Mouse (Mus musculus) adrenal gland, postnatal 14 days (tissue): Measurements from ENCODE around the gene Gm17359. TPM values are rescaled to one million over a fixed set of nuclear protein-coding genes. Genes with fewer than 3 reads are reported as not detected.

Experiments
- DNase-seq: peaks from one replicate; pipeline ENCODE4 v3.0.0; 2021; ENCODE audit warnings: mixed read lengths
- total RNA-seq: library from RNA; stranded (reverse); gene quantifications from 2 replicates; pipeline ENCODE4 v1.2.3, GENCODE M21; 2021

Gene Gm17359
- total RNA-seq, 1 experiment from 2014 or later: not detected

GRCm38 (mm10) chr3:79478400-79478799 is 141.9 kb downstream of the Gm17359 start:
- DNase-seq: no peak

- no peak for DNase-seq
These were observed 142.4 kb downstream of the Gm17359 start for GRCm38 (mm10) chr3:79478880-79479279.

- DNase-seq: no peak
These were observed 148.0 kb downstream of the Gm17359 start for GRCm38 (mm10) chr3:79484286-79485063.

GRCm38 (mm10) chr3:79488025-79488424 is 151.6 kb downstream of the Gm17359 start:
- no peak for DNase-seq

GRCm38 (mm10) chr3:79490102-79490501 is 153.6 kb downstream of the Gm17359 start:
- DNase-seq: no peak

- no peak for DNase-seq
These were observed 155.2 kb downstream of the Gm17359 start for GRCm38 (mm10) chr3:79491614-79492013.

- no peak for DNase-seq
These were observed 156.6 kb downstream of the Gm17359 start for GRCm38 (mm10) chr3:79493064-79493463.

- no peak for DNase-seq
These were observed 157.6 kb downstream of the Gm17359 start for GRCm38 (mm10) chr3:79494028-79494427.

- no peak for DNase-seq
These were observed 158.7 kb downstream of the Gm17359 start for GRCm38 (mm10) chr3:79495151-79495550.

GRCm38 (mm10) chr3:79496668-79497067 is 160.2 kb downstream of the Gm17359 start:
- DNase-seq: no peak

GRCm38 (mm10) chr3:79500279-79500678 is 163.8 kb downstream of the Gm17359 start:
- DNase-seq: no peak

- DNase-seq: no peak
These were observed 164.8 kb downstream of the Gm17359 start for GRCm38 (mm10) chr3:79501166-79501728.

Other genes with a start within 250 kb of the Gm17359 start
- 27.2 and 31.4 TPM in 2 replicates for gene Rapgef2, start 50.1 kb upstream of the Gm17359 start, total RNA-seq
- gene Fnip2, start 231.1 kb downstream of the Gm17359 start, total RNA-seq: 9.7 and 11.0 TPM in 2 replicates